ENCODE assay signal across 18 mouse cellular contexts in the genomic region with DNA sequence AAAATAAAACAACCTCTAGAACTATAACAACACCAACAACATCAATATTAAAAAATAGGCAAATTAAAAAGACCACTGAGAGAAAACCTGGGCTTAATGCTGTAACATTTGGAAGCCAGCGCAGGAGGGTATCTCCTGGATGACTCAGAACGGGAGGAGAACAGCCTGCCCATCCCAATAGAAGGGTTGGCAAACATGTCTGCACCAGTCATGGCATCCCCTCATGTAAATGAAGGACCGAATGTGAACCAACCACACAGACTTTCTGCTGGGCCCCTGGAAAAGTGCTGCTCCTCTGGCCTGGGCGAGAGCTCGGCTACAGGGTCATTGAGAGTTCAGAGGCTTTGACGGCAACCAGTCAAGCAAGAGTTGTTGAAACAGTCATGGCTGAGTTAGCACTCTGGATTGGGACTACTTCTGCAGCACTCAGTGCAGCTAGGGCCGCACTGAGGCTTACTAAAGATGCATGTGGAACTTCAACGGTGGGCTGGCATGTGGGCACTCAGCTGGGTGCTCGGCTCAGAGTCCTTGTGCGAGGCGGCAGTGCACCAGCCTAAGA. TPM values are rescaled to one million over a fixed set of nuclear protein-coding genes. Genes with fewer than 3 reads are reported as not detected.
DNase-seq lines count a peak whose midpoint lies in the region; ATAC-seq and TF ChIP-seq lines count a peak whose summit lies in the region.
"Had no signal": no experiment of that assay in that cellular context is flagged by ENCODE, and none has a peak within 500 bp of the region (broad histone marks: within the 10 kb centered on the region; RNA-seq: fewer than 3 reads in every experiment).

No protein-coding gene starts in this region.

- H3K36me3 ChIP-seq in lung, postnatal 0 days (ENCODE audit: insufficient read depth, low read length) = no peaks in the 10 kb centered on the region
- H3K36me3 ChIP-seq in stomach, postnatal 0 days (ENCODE audit: control insufficient read depth, insufficient read depth, low read length) = no peaks in the 10 kb centered on the region
- H3K36me3 ChIP-seq: midbrain, embryonic 15.5 days; neural tube, embryonic 12.5 days had no signal

- peak; percentile 13 for DNase-seq in lung, postnatal 0 days (ENCODE audit: low spot score)
- DNase-seq in lung, adult 18-20 months = no peak
- DNase-seq in embryo, embryonic 10.5 days (ENCODE audit: low spot score) = peak; percentile 50
- DNase-seq in kidney, postnatal 10 days = peak; percentile 41
- peak; percentile 29 for DNase-seq in stomach, postnatal 0 days (ENCODE audit: low spot score)
- no peak for DNase-seq in frontal cortex, postnatal 36 days (ENCODE audit: low spot score in 2 of 2)
- DNase-seq: adrenal gland, adult 8-10 months; gastrocnemius, adult 2 months had no signal

- no peak overlapping the region for H3K4me3 ChIP-seq in lung, postnatal 0 days (ENCODE audit: low read depth, low read length)
- no peak overlapping the region for H3K4me3 ChIP-seq in stomach, postnatal 0 days (ENCODE audit: low read depth, low read length)
- H3K4me3 ChIP-seq: forebrain, embryonic 13.5 days; gastrocnemius, adult 2 months; layer of hippocampus, adult 2 months; midbrain, embryonic 15.5 days; neural tube, embryonic 12.5 days had no signal

- TF ChIP-seq EP300 in lung, postnatal 0 days (IDR thresholded peaks at IDR 0.05) = no peak
- TF ChIP-seq EP300 in stomach, postnatal 0 days (optimal IDR thresholded peaks at IDR 0.05) = no peak

- H3K4me2 ChIP-seq in lung, postnatal 0 days (replicated peaks; ENCODE audit: low read depth, low read length) = no peak overlapping the region
- H3K4me2 ChIP-seq in stomach, postnatal 0 days (replicated peaks; ENCODE audit: low read depth) = no peak overlapping the region
- H3K4me2 ChIP-seq: forebrain, embryonic 13.5 days; midbrain, embryonic 15.5 days; neural tube, embryonic 12.5 days had no signal

- TF ChIP-seq CTCF in lung, postnatal 0 days (IDR thresholded peaks at IDR 0.05) = no peak
- no peak for TF ChIP-seq CTCF in stomach, postnatal 0 days (IDR thresholded peaks at IDR 0.05; ENCODE audit: low read depth)

- no peak overlapping the region for H3K27ac ChIP-seq in lung, postnatal 0 days (ENCODE audit: low read length)
- H3K27ac ChIP-seq in stomach, postnatal 0 days (replicated peaks) = 0 out of 2 replicates have a peak overlapping the region, but pooled peaks have one; percentile 58
- H3K27ac ChIP-seq: forebrain, embryonic 13.5 days; gastrocnemius, adult 2 months; layer of hippocampus, adult 2 months; midbrain, embryonic 15.5 days; neural tube, embryonic 12.5 days had no signal

- ATAC-seq in lung, postnatal 0 days = no peak
- ATAC-seq in stomach, postnatal 0 days (ENCODE audit: low FRiP score, low TSS enrichment) = peak; percentile 56; the same call in 1 of the 2 replicates
- ATAC-seq in erythroblast, adult 5-6 weeks (replicated peaks; ENCODE audit: low FRiP score, poor library complexity, severe bottlenecking) = no peak
- ATAC-seq: forebrain, embryonic 13.5 days; hindbrain, embryonic 16.5 days; midbrain, embryonic 15.5 days had no signal

- H3K4me1 ChIP-seq in lung, postnatal 0 days (ENCODE audit: insufficient read depth, low read depth, low read length) = no peaks in the 10 kb centered on the region
- no peaks in the 10 kb centered on the region for H3K4me1 ChIP-seq in stomach, postnatal 0 days (replicated peaks; ENCODE audit: control insufficient read depth, insufficient read depth)
- H3K4me1 ChIP-seq: forebrain, embryonic 13.5 days; midbrain, embryonic 15.5 days; neural tube, embryonic 12.5 days had no signal

- 57% methylated on average over 11 of the region's 11 CpGs for WGBS in lung, postnatal 0 days
- 52% methylated on average over 11 of the region's 11 CpGs for WGBS in stomach, postnatal 0 days

- no peaks in the 10 kb centered on the region for H3K9me3 ChIP-seq in lung, postnatal 0 days (ENCODE audit: low read length)
- no peaks in the 10 kb centered on the region for H3K9me3 ChIP-seq in stomach, postnatal 0 days (ENCODE audit: control insufficient read depth, low read length)
- H3K9me3 ChIP-seq: forebrain, embryonic 13.5 days; midbrain, embryonic 15.5 days; neural tube, embryonic 12.5 days had no signal

- no peaks in the 10 kb centered on the region for H3K27me3 ChIP-seq in lung, postnatal 0 days (replicated peaks; ENCODE audit: insufficient read depth, low read length)
- H3K27me3 ChIP-seq in stomach, postnatal 0 days (ENCODE audit: control insufficient read depth, insufficient read depth, low read length) = no peaks in the 10 kb centered on the region
- H3K27me3 ChIP-seq: forebrain, embryonic 13.5 days; midbrain, embryonic 15.5 days; neural tube, embryonic 12.5 days had no signal

- no peak overlapping the region for H3K9ac ChIP-seq in lung, postnatal 0 days (replicated peaks; ENCODE audit: low read depth)
- H3K9ac ChIP-seq in stomach, postnatal 0 days (ENCODE audit: low read length) = no peak overlapping the region
- H3K9ac ChIP-seq: forebrain, embryonic 13.5 days; midbrain, embryonic 15.5 days; neural tube, embryonic 12.5 days had no signal

RNA-seq across cellular contexts. Expression of gene Fam178b, which starts 17.7 kb away (rescaled TPM):
- 4.7 and 5.1 TPM in 2 replicates for polyA plus RNA-seq in lung, postnatal 0 days (2015; fragmentation: Nextera tagmentation; extraction: Ambion mirVana)
- polyA plus RNA-seq in stomach, postnatal 0 days (2015; fragmentation: Nextera tagmentation; extraction: Ambion mirVana) = 0.59 and 0.77 TPM in 2 replicates
- not detected in 2 replicates for total RNA-seq in erythroblast, adult 5-6 weeks (2015; ENCODE audit: low replicate concordance)
- not detected in 2 replicates for total RNA-seq in erythroblast, adult 5-6 weeks (2017; ENCODE audit: low replicate concordance)
- total RNA-seq: layer of hippocampus, adult 2 months had no signal
- polyA plus RNA-seq: embryonic facial prominence, embryonic 11.5 days; midbrain, embryonic 15.5 days had no signal

RNA-seq across cellular contexts. Expression of gene Cox5b, which starts 26.0 kb away (rescaled TPM):
- polyA plus RNA-seq in lung, postnatal 0 days (2015; fragmentation: Nextera tagmentation; extraction: Ambion mirVana) = 408 and 474 TPM in 2 replicates
- polyA plus RNA-seq in stomach, postnatal 0 days (2015; fragmentation: Nextera tagmentation; extraction: Ambion mirVana) = 829 and 834 TPM in 2 replicates
- 131 and 231 TPM in 2 replicates for total RNA-seq in erythroblast, adult 5-6 weeks (2015; ENCODE audit: low replicate concordance)
- 82.2 and 158 TPM in 2 replicates for total RNA-seq in erythroblast, adult 5-6 weeks (2017; ENCODE audit: low replicate concordance)

RNA-seq across cellular contexts. Expression of gene 4933424G06Rik, which starts 44.7 kb away (rescaled TPM):
- 0.11 TPM in 1 of 2 replicates, not detected in the other for polyA plus RNA-seq in lung, postnatal 0 days (2015; fragmentation: Nextera tagmentation; extraction: Ambion mirVana)
- polyA plus RNA-seq in stomach, postnatal 0 days (2015; fragmentation: Nextera tagmentation; extraction: Ambion mirVana) = 0.16 TPM in 1 of 2 replicates, not detected in the other
- total RNA-seq in erythroblast, adult 5-6 weeks (2015; ENCODE audit: low replicate concordance) = not detected in 2 replicates
- total RNA-seq in erythroblast, adult 5-6 weeks (2017; ENCODE audit: low replicate concordance) = not detected in 2 replicates
- total RNA-seq: adrenal gland, adult 8-10 months; heart, adult 18-20 months; heart, postnatal 10 days; liver, adult 2 months had no signal
- polyA plus RNA-seq: forebrain, embryonic 13.5 days; liver, adult 2 months; neural tube, embryonic 12.5 days had no signal

RNA-seq across cellular contexts. Expression of gene Actr1b, which starts 49.0 kb away (rescaled TPM):
- 68.2 and 75.8 TPM in 2 replicates for polyA plus RNA-seq in lung, postnatal 0 days (2015; fragmentation: Nextera tagmentation; extraction: Ambion mirVana)
- 60.5 and 62.2 TPM in 2 replicates for polyA plus RNA-seq in stomach, postnatal 0 days (2015; fragmentation: Nextera tagmentation; extraction: Ambion mirVana)
- 3.6 and 4.2 TPM in 2 replicates for total RNA-seq in erythroblast, adult 5-6 weeks (2015; ENCODE audit: low replicate concordance)
- total RNA-seq in erythroblast, adult 5-6 weeks (2017; ENCODE audit: low replicate concordance) = 6.2 and 9.6 TPM in 2 replicates

Comparison
In these comparisons a context has a peak if more than half of its experiments do, and no peak if none do; other contexts are left out.
1. DNase-seq: peak in lung, postnatal 0 days (single experiment), embryo, embryonic 10.5 days (single experiment), kidney, postnatal 10 days (single experiment) and stomach, postnatal 0 days (single experiment); none in lung, adult 18-20 months (0 of 2) and frontal cortex, postnatal 36 days (0 of 2).